Mouse (Mus musculus) c-Kit-positive CD71-positive TER-119-negative erythroid progenitor cells, embryonic 14.5 days (primary cell): ENCODE measurements around the gene 1700012A03Rik.

Source experiments
- DNase-seq: peaks from one replicate; pipeline ENCODE4 v3.0.0-alpha.2; 2013; ENCODE audit warnings: low read depth

The 1700012A03Rik gene

GRCm38 (mm10) chr6:32093312-32093711 is 43.3 kb downstream of the 1700012A03Rik start:
- DNase-seq = no peak

- DNase-seq = no peak
Measured at GRCm38 (mm10) chr6:32105547-32106275, 55.7 kb downstream of the 1700012A03Rik start.
